Mouse (Mus musculus): ENCODE measurements around the gene Pak1.
A peak's percentile ranks its signal among the peaks of the same experiment; 100 is the strongest.

Gene Pak1

GRCm38 (mm10) chr7:97777191-97777590 lies 11.2 kb upstream of the Pak1 start:
- DNase-seq (ENCODE audit: low read depth), result no peak

- DNase-seq (ENCODE audit: low read depth), result no peak
These were observed 8.1 kb upstream of the Pak1 start for GRCm38 (mm10) chr7:97780222-97780621.

- no peak for DNase-seq (ENCODE audit: low read depth)
These were observed 7.5 kb upstream of the Pak1 start for GRCm38 (mm10) chr7:97780815-97781214.

GRCm38 (mm10) chr7:97781496-97781895 lies 6.8 kb upstream of the Pak1 start:
- no peak for DNase-seq (ENCODE audit: low read depth)

GRCm38 (mm10) chr7:97783523-97783922 lies 4.8 kb upstream of the Pak1 start:
- DNase-seq (ENCODE audit: low read depth), result no peak

GRCm38 (mm10) chr7:97788669-97789483 lies 535 bp downstream of the Pak1 start:
- DNase-seq (ENCODE audit: low read depth), result no peak

GRCm38 (mm10) chr7:97790272-97790671 lies 1.9 kb downstream of the Pak1 start:
- no peak for DNase-seq (ENCODE audit: low read depth)

GRCm38 (mm10) chr7:97792324-97792723 lies 4.0 kb downstream of the Pak1 start:
- no peak for DNase-seq (ENCODE audit: low read depth)

- DNase-seq (ENCODE audit: low read depth), result no peak
These were observed 14.8 kb downstream of the Pak1 start for GRCm38 (mm10) chr7:97803116-97803515.

- DNase-seq (ENCODE audit: low read depth), result no peak
These were observed 16.1 kb downstream of the Pak1 start for GRCm38 (mm10) chr7:97804245-97805066.

- no peak for DNase-seq (ENCODE audit: low read depth)
These were observed 16.7 kb downstream of the Pak1 start for GRCm38 (mm10) chr7:97805067-97805365.

- DNase-seq (ENCODE audit: low read depth), result no peak
These were observed 21.0 kb downstream of the Pak1 start for GRCm38 (mm10) chr7:97809307-97809706.

GRCm38 (mm10) chr7:97821875-97822274 lies 33.5 kb downstream of the Pak1 start:
- DNase-seq (ENCODE audit: low read depth), result no peak

- DNase-seq (ENCODE audit: low read depth), result no peak
These were observed 40.8 kb downstream of the Pak1 start for GRCm38 (mm10) chr7:97829091-97829490.

- no peak for DNase-seq (ENCODE audit: low read depth)
These were observed 42.4 kb downstream of the Pak1 start for GRCm38 (mm10) chr7:97830739-97831138.

- DNase-seq (ENCODE audit: low read depth), result no peak
These were observed 44.6 kb downstream of the Pak1 start for GRCm38 (mm10) chr7:97832987-97833386.

- DNase-seq (ENCODE audit: low read depth), result no peak
These were observed 50.2 kb downstream of the Pak1 start for GRCm38 (mm10) chr7:97838574-97838973.

- DNase-seq (ENCODE audit: low read depth), result no peak
These were observed 53.0 kb downstream of the Pak1 start for GRCm38 (mm10) chr7:97841311-97841710.

- no peak for DNase-seq (ENCODE audit: low read depth)
These were observed 54.0 kb downstream of the Pak1 start for GRCm38 (mm10) chr7:97842332-97842731.

- peak; percentile 84 for DNase-seq (ENCODE audit: low read depth)
These were observed 54.6 kb downstream of the Pak1 start for GRCm38 (mm10) chr7:97842806-97843570.

GRCm38 (mm10) chr7:97844419-97844818 lies 56.1 kb downstream of the Pak1 start:
- no peak for DNase-seq (ENCODE audit: low read depth)

GRCm38 (mm10) chr7:97845546-97845945 lies 57.2 kb downstream of the Pak1 start:
- no peak for DNase-seq (ENCODE audit: low read depth)

- DNase-seq (ENCODE audit: low read depth), result peak; percentile 5
These were observed 58.2 kb downstream of the Pak1 start for GRCm38 (mm10) chr7:97846539-97846938.

Data from c-Kit-positive CD71-positive TER-119-negative erythroid progenitor cells, embryonic 14.5 days (primary cell).